Mouse (Mus musculus) heart, adult 2 months (tissue): ENCODE results near the gene Gnat1.

Source experiments
- CTCF ChIP-seq: fragments of 200-600 bp; IDR thresholded peaks from 2 replicates; pipeline ENCODE4 v1.8.1; 2022; ENCODE audit warnings: antibody characterized with exemption, mild to moderate bottlenecking, moderate library complexity
- EP300 ChIP-seq: fragments of 200-500 bp; IDR thresholded peaks from 2 replicates; pipeline ENCODE4 v1.6.1; 2011; ENCODE audit warnings: low read depth, low read length, control low read depth; ENCODE audit not compliant: insufficient read depth
- POLR2A ChIP-seq: fragments of 200-500 bp; IDR thresholded peaks from 2 replicates; pipeline ENCODE4 v1.6.1; 2011; ENCODE audit warnings: mild to moderate bottlenecking, low read depth, low read length, control low read depth; ENCODE audit not compliant: insufficient read depth

- TF ChIP-seq CTCF (no peak), POLR2A (no peak), EP300 (no peak)
These were observed 45.3 kb upstream of the Gnat1 start for GRCm38 (mm10) chr9:107724796-107725195.
